8 mouse cellular contexts compared by ENCODE assay signal in the genomic region with DNA sequence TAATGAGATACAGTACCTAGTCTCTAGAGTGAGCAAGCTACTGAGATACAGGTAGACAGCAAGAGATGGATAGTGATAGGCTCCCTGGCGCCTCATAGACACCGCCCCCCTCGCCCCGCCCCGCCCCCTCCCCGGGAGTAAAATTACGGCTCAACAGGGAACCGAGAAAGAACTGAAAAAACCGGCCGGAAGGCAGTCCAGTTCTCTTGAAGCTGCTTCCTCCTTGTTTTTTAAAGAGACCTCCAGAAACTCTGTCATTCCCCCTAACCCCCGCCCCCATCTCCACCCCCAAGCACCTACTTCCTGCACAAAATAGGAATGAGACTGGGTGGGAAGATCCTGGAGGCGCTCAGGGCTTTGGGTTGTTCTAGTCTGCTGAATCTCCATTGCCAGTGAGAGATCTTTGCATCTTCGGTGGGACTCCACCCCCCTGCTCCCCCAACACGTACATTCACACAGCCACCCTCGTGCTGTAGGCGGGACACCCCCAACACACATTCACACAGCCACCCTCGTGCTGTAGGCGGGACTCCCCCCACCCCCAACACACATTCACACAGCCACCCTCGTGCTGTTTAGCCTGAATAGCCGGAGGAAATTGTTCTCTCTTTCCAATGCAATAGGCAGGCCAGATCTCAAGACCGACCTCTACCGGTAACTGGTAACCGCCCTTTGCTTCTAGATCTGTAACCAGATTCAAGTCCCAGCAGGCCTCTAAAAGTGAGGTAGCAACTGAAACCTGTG. TPM values are rescaled to one million over a fixed set of nuclear protein-coding genes. Genes with fewer than 3 reads are reported as not detected.
A peak's percentile ranks its signal among the peaks of the same experiment; 100 is the strongest.
DNase-seq lines count a peak whose midpoint lies in the region; ATAC-seq and TF ChIP-seq lines count a peak whose summit lies in the region.

No protein-coding gene starts in this region.

- no peaks in the 10 kb centered on the region for H3K9me3 ChIP-seq in MEL (replicated peaks; ENCODE audit: insufficient read depth, low read length)
- H3K9me3 ChIP-seq in forebrain, embryonic 16.5 days (ENCODE audit: control insufficient read depth, low read length), result no peaks in the 10 kb centered on the region
- no peaks in the 10 kb centered on the region for H3K9me3 ChIP-seq in neural tube, embryonic 15.5 days (replicated peaks)

- no peaks in the 10 kb centered on the region; the same call in 1 of the 2 replicates for H3K79me2 ChIP-seq in MEL (ENCODE audit: control insufficient read depth, insufficient read depth, low read length, poor library complexity)

- no peak for TF ChIP-seq RAD21 in MEL (IDR thresholded peaks at IDR 0.05; ENCODE audit: low read depth, low read length)

- TF ChIP-seq EP300 in MEL (IDR thresholded peaks at IDR 0.05; ENCODE audit: low read depth in 1 of 2, low read length in 2 of 2), result peak in 1 of 2 experiments; percentile 36; a peak in 1 of 4 replicates

- peak in 2 of 3 experiments; percentile 40; a peak in 4 of 6 replicates for TF ChIP-seq CTCF in MEL (IDR thresholded peaks at IDR 0.05 in 2 of 3, conservative IDR thresholded peaks at IDR 0.05 in 1 of 3; ENCODE audit: control insufficient read depth in 1 of 3, insufficient read depth in 1 of 3, low read depth in 2 of 3, low read length in 3 of 3, poor library complexity in 1 of 3, severe bottlenecking in 1 of 3)
- peak; percentile 66 for TF ChIP-seq CTCF in layer of hippocampus, adult 2 months (conservative IDR thresholded peaks at IDR 0.05)
- TF ChIP-seq CTCF in lung, adult 2 months (IDR thresholded peaks at IDR 0.05; ENCODE audit: insufficient read depth, low read length), result no peak

- peak; percentile 70 to 75; a peak in 3 of 4 replicates for TF ChIP-seq POLR2A in MEL (IDR thresholded peaks at IDR 0.05; ENCODE audit: control insufficient read depth in 1 of 2, insufficient read depth in 1 of 2, low read depth in 1 of 2, low read length in 2 of 2, poor library complexity in 1 of 2)
- no peak for TF ChIP-seq POLR2A in lung, adult 2 months (IDR thresholded peaks at IDR 0.05; ENCODE audit: borderline replicate concordance, extremely low read depth, low read depth, low read length)

- WGBS in forebrain, embryonic 16.5 days, result 2% methylated on average over 23 of the region's 23 CpGs
- under 1% methylated on average over 23 of the region's 23 CpGs for WGBS in lung, adult 2 months
- WGBS in neural tube, embryonic 15.5 days, result 2% methylated on average over 23 of the region's 23 CpGs

- peaks cover 10 to 25% of the 10 kb centered on the region in 2 experiments for H3K4me1 ChIP-seq in MEL (ENCODE audit: control insufficient read depth in 1 of 2, insufficient read depth in 2 of 2, low read length in 2 of 2)
- peaks cover 3% of the 10 kb centered on the region; the same call in 1 of the 2 replicates for H3K4me1 ChIP-seq in forebrain, embryonic 16.5 days (replicated peaks; ENCODE audit: control insufficient read depth, insufficient read depth, low read length)
- H3K4me1 ChIP-seq in lung, adult 2 months (ENCODE audit: control insufficient read depth, insufficient read depth, low read length), result no peaks in the 10 kb centered on the region
- peaks cover 13% of the 10 kb centered on the region; the same call in 1 of the 2 replicates for H3K4me1 ChIP-seq in neural tube, embryonic 15.5 days

- peak overlapping the region; percentile 43 to 49 for H3K4me3 ChIP-seq in MEL (ENCODE audit: control insufficient read depth in 1 of 2, insufficient read depth in 1 of 2, low read depth in 2 of 2, low read length in 2 of 2)
- H3K4me3 ChIP-seq in forebrain, embryonic 16.5 days (replicated peaks; ENCODE audit: low read length), result peak overlapping the region; percentile 50
- peak overlapping the region; percentile 55 for H3K4me3 ChIP-seq in layer of hippocampus, adult 2 months
- H3K4me3 ChIP-seq in lung, adult 2 months (replicated peaks; ENCODE audit: extremely low read depth, low read depth, low read length), result peak overlapping the region; percentile 51
- H3K4me3 ChIP-seq in neural tube, embryonic 15.5 days (replicated peaks), result peak overlapping the region; percentile 43

- H3K36me3 ChIP-seq in MEL (ENCODE audit: control insufficient read depth in 1 of 2, insufficient read depth in 2 of 2, low read length in 2 of 2), result peaks cover 0 to 18% of the 10 kb centered on the region in 2 experiments; a peak in 2 of 4 replicates
- H3K36me3 ChIP-seq in forebrain, embryonic 16.5 days (ENCODE audit: control insufficient read depth, insufficient read depth), result no peaks in the 10 kb centered on the region
- H3K36me3 ChIP-seq in neural tube, embryonic 15.5 days, result no peaks in the 10 kb centered on the region

- intact Hi-C loops in heart, postnatal 36 days (cut with DNase I), result loop anchor here (2.0 kb wide), 1 partner anchor 38 kb away; a partner anchor contains a TSS

- H3K4me2 ChIP-seq in forebrain, embryonic 16.5 days (ENCODE audit: low read length), result peak overlapping the region; percentile 69
- peak overlapping the region; percentile 72 for H3K4me2 ChIP-seq in neural tube, embryonic 15.5 days

- peak overlapping the region; percentile 99 for H3K27ac ChIP-seq in MEL (ENCODE audit: control insufficient read depth, low read depth, low read length)
- peak overlapping the region; percentile 80 for H3K27ac ChIP-seq in forebrain, embryonic 16.5 days (ENCODE audit: low read length)
- H3K27ac ChIP-seq in layer of hippocampus, adult 2 months, result peak overlapping the region; percentile 72; the same call in 1 of the 2 replicates
- peak overlapping the region; percentile 85 for H3K27ac ChIP-seq in neural tube, embryonic 15.5 days (replicated peaks)

- peak; percentile 90 for ATAC-seq in forebrain, embryonic 16.5 days
- ATAC-seq in neural tube, embryonic 15.5 days (ENCODE audit: low FRiP score), result peak; percentile 90

- H3K9ac ChIP-seq in MEL (ENCODE audit: control insufficient read depth, low read depth, low read length, poor library complexity, severe bottlenecking), result peak overlapping the region; percentile 82
- peak overlapping the region; percentile 63 for H3K9ac ChIP-seq in forebrain, embryonic 16.5 days (replicated peaks; ENCODE audit: low read depth, low read length)
- peak overlapping the region; percentile 49 for H3K9ac ChIP-seq in neural tube, embryonic 15.5 days (replicated peaks)

- H3K27me3 ChIP-seq in MEL (ENCODE audit: control insufficient read depth in 1 of 2, insufficient read depth in 2 of 2, low read length in 2 of 2), result no peaks in the 10 kb centered on the region
- H3K27me3 ChIP-seq in forebrain, embryonic 16.5 days (replicated peaks; ENCODE audit: control insufficient read depth, insufficient read depth, low read length), result no peaks in the 10 kb centered on the region
- no peaks in the 10 kb centered on the region for H3K27me3 ChIP-seq in neural tube, embryonic 15.5 days (replicated peaks)

- peak; percentile 95 for DNase-seq in MEL (ENCODE audit: low read depth, low spot score)
- peak; percentile 40 to 57 for DNase-seq in cerebellum, adult 18-20 months
- DNase-seq in heart, postnatal 36 days, result peak; percentile 56 to 72
- peak; percentile 15 to 25 for DNase-seq in layer of hippocampus, adult 2 months (ENCODE audit: low spot score in 2 of 2)
- peak; percentile 68 for DNase-seq in lung, adult 2 months
- DNase-seq in testis, postnatal 14 days (ENCODE audit: low spot score), result peak; percentile 57

TF ChIP-seq in MEL, 35 proteins besides CTCF, POLR2A, EP300 and RAD21 (continues in another document):
- no peak for TF ChIP-seq MAZ (IDR thresholded peaks at IDR 0.05; ENCODE audit: low read depth, low read length)
- TF ChIP-seq ZMIZ1 (IDR thresholded peaks at IDR 0.05; ENCODE audit: low read depth, low read length), result 0 out of 2 replicates have a peak, but pooled peaks have one; percentile 27
- peak; percentile 18; the same call in 1 of the 2 replicates for TF ChIP-seq ETS1 (IDR thresholded peaks at IDR 0.05; ENCODE audit: low read depth, low read length)
- peak; percentile 65 for TF ChIP-seq NELFE (IDR thresholded peaks at IDR 0.05; ENCODE audit: low read depth, low read length)
- no peak for TF ChIP-seq TCF12 (IDR thresholded peaks at IDR 0.05; ENCODE audit: low read depth, low read length)
- peak; percentile 81 for TF ChIP-seq ZNF384 (IDR thresholded peaks at IDR 0.05; ENCODE audit: low read depth, low read length)
- TF ChIP-seq USF2 (IDR thresholded peaks at IDR 0.05; ENCODE audit: borderline replicate concordance in 1 of 2, insufficient read depth in 1 of 2, low read depth in 1 of 2, low read length in 2 of 2), result no peak
- no peak for TF ChIP-seq NRF1 (IDR thresholded peaks at IDR 0.05; ENCODE audit: insufficient read depth, low read depth, low read length, poor library complexity, severe bottlenecking)
- TF ChIP-seq MXI1 (IDR thresholded peaks at IDR 0.05; ENCODE audit: low read depth, low read length), result peak; percentile 89
- peak; percentile 26; the same call in 1 of the 2 replicates for TF ChIP-seq CHD1 (IDR thresholded peaks at IDR 0.05; ENCODE audit: low read depth, low read length)
- peak; percentile 65 for TF ChIP-seq HCFC1 (IDR thresholded peaks at IDR 0.05; ENCODE audit: low read depth, low read length)
- no peak for TF ChIP-seq RCOR1 (IDR thresholded peaks at IDR 0.05; ENCODE audit: low read depth, low read length)
- no peak for TF ChIP-seq TAL1 (IDR thresholded peaks at IDR 0.05; ENCODE audit: low read length)
- TF ChIP-seq MAX (IDR thresholded peaks at IDR 0.05; ENCODE audit: low read length), result peak; percentile 94
- TF ChIP-seq TBP (IDR thresholded peaks at IDR 0.05; ENCODE audit: low read depth, low read length), result peak; percentile 36; the same call in 1 of the 2 replicates

RNA-seq across cellular contexts. Expression of a gene that starts 26.4 kb away (rescaled TPM):
- 87.3 and 99.6 TPM in 2 replicates for total RNA-seq in MEL (2012; rRNA removed)
- polyA plus RNA-seq in MEL (2012; ENCODE audit: insufficient read depth in 1 of 2, insufficient read length in 2 of 2, low read depth in 1 of 2, low replicate concordance in 2 of 2, missing spikeins in 1 of 2), result 100 to 1,000 TPM in 1 of 2 experiments, 10 to 100 TPM in 1; 88.0 to 188 TPM
- 62.8 and 64.0 TPM in 2 replicates for polyA plus RNA-seq in forebrain, embryonic 16.5 days (2015; fragmentation: Nextera tagmentation; extraction: Ambion mirVana)
- total RNA-seq in heart, postnatal 36 days (2021), result 10 to 100 TPM; 59.5 to 60.5 TPM
- 10 to 100 TPM; 79.5 to 84.3 TPM for total RNA-seq in layer of hippocampus, adult 2 months (2021)
- 12.7 and 19.4 TPM in 2 replicates for polyA plus RNA-seq in lung, adult 2 months (2012; rRNA removed)
- polyA plus RNA-seq in neural tube, embryonic 15.5 days (2015; fragmentation: Nextera tagmentation; extraction: Ambion mirVana), result 35.6 and 38.0 TPM in 2 replicates

RNA-seq across cellular contexts. Expression of a gene that starts 38.8 kb away (rescaled TPM):
- total RNA-seq in MEL (2012; rRNA removed), result 10.1 and 11.4 TPM in 2 replicates
- 10 to 100 TPM; 12.9 to 50.6 TPM for polyA plus RNA-seq in MEL (2012; ENCODE audit: insufficient read depth in 1 of 2, insufficient read length in 2 of 2, low read depth in 1 of 2, low replicate concordance in 2 of 2, missing spikeins in 1 of 2)
- 19.0 and 22.4 TPM in 2 replicates for polyA plus RNA-seq in forebrain, embryonic 16.5 days (2015; fragmentation: Nextera tagmentation; extraction: Ambion mirVana)
- 10 to 100 TPM; 13.5 to 14.6 TPM for total RNA-seq in heart, postnatal 36 days (2021)
- total RNA-seq in layer of hippocampus, adult 2 months (2021), result 10 to 100 TPM in 1 of 2 experiments, 1 to 10 TPM in 1; 9.7 to 11.9 TPM
- 3.6 and 3.7 TPM in 2 replicates for polyA plus RNA-seq in lung, adult 2 months (2012; rRNA removed)
- polyA plus RNA-seq in neural tube, embryonic 15.5 days (2015; fragmentation: Nextera tagmentation; extraction: Ambion mirVana), result 13.7 and 16.6 TPM in 2 replicates

Comparison
In these comparisons a context has a peak if more than half of its experiments do, and no peak if none do; other contexts are left out.
1. Peak in every context shown above with its lines: DNase-seq, ATAC-seq, H3K4me3 ChIP-seq and H3K27ac ChIP-seq.
2. DNase-seq: peak in every context shown above with its lines; median percentile 95 in MEL; 68 in lung, adult 2 months; 64 in heart, postnatal 36 days; 57 in testis, postnatal 14 days; 48 in cerebellum, adult 18-20 months; 20 in layer of hippocampus, adult 2 months.